Mouse (Mus musculus): ENCODE results near the gene Eml2. TPM values are rescaled to one million over a fixed set of nuclear protein-coding genes. Genes with fewer than 3 reads are reported as not detected.

The Eml2 gene
- polyA plus RNA-seq, 1 experiment from 2014 or later = 5.1 TPM

- WGBS = 94% methylated on average over 38 of the region's 38 CpGs
- Histone ChIP-seq H3K36me3 (ENCODE audit: control insufficient read depth, insufficient read depth) (peaks cover 47% of the 10 kb centered on the region), H3K27me3 (replicated peaks; ENCODE audit: control insufficient read depth, insufficient read depth, low read length) (no peaks in the 10 kb centered on the region), H3K4me1 (replicated peaks; ENCODE audit: control insufficient read depth, insufficient read depth, low read length) (no peaks in the 10 kb centered on the region), H3K4me2 (replicated peaks; ENCODE audit: low read depth) (no peak overlapping the region), H3K9me3 (ENCODE audit: control insufficient read depth) (no peaks in the 10 kb centered on the region), H3K4me3 (ENCODE audit: low read depth, low read length) (no peak overlapping the region), H3K9ac (ENCODE audit: low read depth, low read length) (no peak overlapping the region), H3K27ac (ENCODE audit: low read depth, low read length) (no peak overlapping the region)
- ATAC-seq = no peak
- TF ChIP-seq CTCF (IDR thresholded peaks at IDR 0.05; ENCODE audit: low read depth) = no peak
Observed at GRCm38 (mm10) chr7:19136673-19137334, 39.4 kb upstream of the Eml2 start.

- H3K4me2 ChIP-seq (replicated peaks; ENCODE audit: low read depth) = no peak overlapping the region
- H3K9me3 ChIP-seq (ENCODE audit: control insufficient read depth) = no peaks in the 10 kb centered on the region
- H3K27me3 ChIP-seq (replicated peaks; ENCODE audit: control insufficient read depth, insufficient read depth, low read length) = no peaks in the 10 kb centered on the region
- WGBS = 52% methylated on average over 5 of the region's 5 CpGs
- no peak for ATAC-seq
- H3K27ac ChIP-seq (ENCODE audit: low read depth, low read length) = no peak overlapping the region
- H3K9ac ChIP-seq (ENCODE audit: low read depth, low read length) = no peak overlapping the region
- H3K4me3 ChIP-seq (ENCODE audit: low read depth, low read length) = no peak overlapping the region
- TF ChIP-seq CTCF (IDR thresholded peaks at IDR 0.05; ENCODE audit: low read depth) = peak; percentile 63
- H3K36me3 ChIP-seq (ENCODE audit: control insufficient read depth, insufficient read depth) = peaks cover 47% of the 10 kb centered on the region
- no peaks in the 10 kb centered on the region for H3K4me1 ChIP-seq (replicated peaks; ENCODE audit: control insufficient read depth, insufficient read depth, low read length)
Observed at GRCm38 (mm10) chr7:19137380-19137779, 38.8 kb upstream of the Eml2 start.

- Histone ChIP-seq H3K9me3 (ENCODE audit: control insufficient read depth) (no peaks in the 10 kb centered on the region), H3K27ac (ENCODE audit: low read depth, low read length) (no peak overlapping the region), H3K4me2 (replicated peaks; ENCODE audit: low read depth) (no peak overlapping the region), H3K4me1 (replicated peaks; ENCODE audit: control insufficient read depth, insufficient read depth, low read length) (0 out of 2 replicates have a peak, but pooled peaks cover 10% of the 10 kb centered on the region), H3K36me3 (ENCODE audit: control insufficient read depth, insufficient read depth) (peaks cover 3% of the 10 kb centered on the region), H3K4me3 (ENCODE audit: low read depth, low read length) (no peak overlapping the region), H3K27me3 (replicated peaks; ENCODE audit: control insufficient read depth, insufficient read depth, low read length) (no peaks in the 10 kb centered on the region), H3K9ac (ENCODE audit: low read depth, low read length) (no peak overlapping the region)
- TF ChIP-seq CTCF (IDR thresholded peaks at IDR 0.05; ENCODE audit: low read depth) = no peak
- no peak for ATAC-seq
- 90% methylated on average over 10 of the region's 10 CpGs for WGBS
Observed at GRCm38 (mm10) chr7:19146793-19147192, 29.4 kb upstream of the Eml2 start.

GRCm38 (mm10) chr7:19147497-19148045, 28.6 kb upstream of the Eml2 start:
- Histone ChIP-seq H3K4me2 (replicated peaks; ENCODE audit: low read depth) (no peak overlapping the region), H3K9ac (ENCODE audit: low read depth, low read length) (no peak overlapping the region), H3K4me1 (replicated peaks; ENCODE audit: control insufficient read depth, insufficient read depth, low read length) (0 out of 2 replicates have a peak, but pooled peaks cover 10% of the 10 kb centered on the region), H3K27ac (ENCODE audit: low read depth, low read length) (no peak overlapping the region), H3K36me3 (ENCODE audit: control insufficient read depth, insufficient read depth) (peaks cover 8% of the 10 kb centered on the region), H3K9me3 (ENCODE audit: control insufficient read depth) (no peaks in the 10 kb centered on the region), H3K4me3 (ENCODE audit: low read depth, low read length) (no peak overlapping the region), H3K27me3 (replicated peaks; ENCODE audit: control insufficient read depth, insufficient read depth, low read length) (no peaks in the 10 kb centered on the region)
- ATAC-seq = no peak
- 52% methylated on average over 6 of the region's 6 CpGs for WGBS
- TF ChIP-seq CTCF (IDR thresholded peaks at IDR 0.05; ENCODE audit: low read depth) = no peak

- H3K27me3 ChIP-seq (replicated peaks; ENCODE audit: control insufficient read depth, insufficient read depth, low read length) = no peaks in the 10 kb centered on the region
- no peak for TF ChIP-seq CTCF (IDR thresholded peaks at IDR 0.05; ENCODE audit: low read depth)
- 10% methylated on average over 20 of the region's 20 CpGs for WGBS
- no peaks in the 10 kb centered on the region for H3K9me3 ChIP-seq (ENCODE audit: control insufficient read depth)
- peak overlapping the region; percentile 62; the same call in 1 of the 2 replicates for H3K27ac ChIP-seq (ENCODE audit: low read depth, low read length)
- H3K36me3 ChIP-seq (ENCODE audit: control insufficient read depth, insufficient read depth) = peaks cover 15% of the 10 kb centered on the region
- H3K4me3 ChIP-seq (ENCODE audit: low read depth, low read length) = peak overlapping the region; percentile 66
- ATAC-seq = no peak
- peak overlapping the region; percentile 88 for H3K4me2 ChIP-seq (replicated peaks; ENCODE audit: low read depth)
- 0 out of 2 replicates have a peak, but pooled peaks cover 10% of the 10 kb centered on the region for H3K4me1 ChIP-seq (replicated peaks; ENCODE audit: control insufficient read depth, insufficient read depth, low read length)
- H3K9ac ChIP-seq (ENCODE audit: low read depth, low read length) = peak overlapping the region; percentile 59
Observed at GRCm38 (mm10) chr7:19148180-19148874, 27.9 kb upstream of the Eml2 start.

GRCm38 (mm10) chr7:19148875-19149541, 27.2 kb upstream of the Eml2 start, which contains the start of gene Qpctl:
TSS of gene Qpctl (minus strand) at chr7:19149291.
- H3K27me3 ChIP-seq (replicated peaks; ENCODE audit: control insufficient read depth, insufficient read depth, low read length) = no peaks in the 10 kb centered on the region
- peak; percentile 96 for ATAC-seq
- H3K36me3 ChIP-seq (ENCODE audit: control insufficient read depth, insufficient read depth) = peaks cover 19% of the 10 kb centered on the region
- 0 out of 2 replicates have a peak, but pooled peaks cover 10% of the 10 kb centered on the region for H3K4me1 ChIP-seq (replicated peaks; ENCODE audit: control insufficient read depth, insufficient read depth, low read length)
- peak within 1 kb of the TSS; percentile 62; the same call in 1 of the 2 replicates for H3K27ac ChIP-seq (ENCODE audit: low read depth, low read length)
- H3K4me2 ChIP-seq (replicated peaks; ENCODE audit: low read depth) = peak within 1 kb of the TSS; percentile 88
- WGBS = under 1% methylated on average over 43 of the region's 43 CpGs
- peak within 1 kb of the TSS; percentile 59 for H3K9ac ChIP-seq (ENCODE audit: low read depth, low read length)
- peak within 1 kb of the TSS; percentile 66 for H3K4me3 ChIP-seq (ENCODE audit: low read depth, low read length)
- H3K9me3 ChIP-seq (ENCODE audit: control insufficient read depth) = no peaks in the 10 kb centered on the region
- TF ChIP-seq CTCF (IDR thresholded peaks at IDR 0.05; ENCODE audit: low read depth) = no peak
